Mouse (Mus musculus): ENCODE results near the gene Dnmbp.

GRCm38 (mm10) chr19:43939171-43939768 lies 721 bp downstream of the Dnmbp start:
- TF ChIP-seq CTCF (IDR thresholded peaks at IDR 0.05; ENCODE audit: low read depth): no peak
- TF ChIP-seq EP300 (IDR thresholded peaks at IDR 0.05; ENCODE audit: low read depth): no peak

All from liver, embryonic 14.5 days (tissue).